Mouse (Mus musculus) heart, adult 9 months (tissue): Measurements from ENCODE around the gene Klhl30.

ENCODE experiments used
- DNase-seq, 2 experiments: peaks; one replicate each; pipeline ENCODE4 v3.0.0; 2022; ENCODE audit warnings: low spot score in 2 of 2

Klhl30 gene

GRCm38 (mm10) chr1:91350841-91351240, at the start of gene Klhl30:
TSS of gene Klhl30 (plus strand) at chr1:91351016.
- peak; percentile 29 to 50 for DNase-seq

GRCm38 (mm10) chr1:91301206-91301920, 49.5 kb upstream of the Klhl30 start:
- peak; percentile 12 to 36 for DNase-seq

DNA sequence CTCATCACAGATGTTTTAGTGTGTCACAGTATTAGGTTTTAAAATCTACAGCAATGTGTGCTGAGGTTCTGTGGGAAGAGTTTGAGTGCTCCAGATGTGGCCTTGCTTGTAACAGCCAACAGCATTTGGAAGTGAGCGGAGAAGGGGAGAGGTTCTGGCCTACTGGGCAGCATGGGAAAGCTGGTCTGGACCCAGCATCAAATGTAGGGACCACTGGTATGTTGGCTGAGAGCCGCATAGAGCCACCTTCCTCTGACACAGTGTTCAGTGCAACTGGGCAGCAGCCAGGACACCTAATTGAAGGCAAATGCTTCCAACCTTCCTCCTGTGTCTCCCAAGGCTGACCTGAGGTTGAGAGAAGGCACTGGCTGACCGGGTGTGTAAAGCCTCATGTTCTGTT, 48.8 kb upstream of the Klhl30 start:
- no peak for DNase-seq

DNA sequence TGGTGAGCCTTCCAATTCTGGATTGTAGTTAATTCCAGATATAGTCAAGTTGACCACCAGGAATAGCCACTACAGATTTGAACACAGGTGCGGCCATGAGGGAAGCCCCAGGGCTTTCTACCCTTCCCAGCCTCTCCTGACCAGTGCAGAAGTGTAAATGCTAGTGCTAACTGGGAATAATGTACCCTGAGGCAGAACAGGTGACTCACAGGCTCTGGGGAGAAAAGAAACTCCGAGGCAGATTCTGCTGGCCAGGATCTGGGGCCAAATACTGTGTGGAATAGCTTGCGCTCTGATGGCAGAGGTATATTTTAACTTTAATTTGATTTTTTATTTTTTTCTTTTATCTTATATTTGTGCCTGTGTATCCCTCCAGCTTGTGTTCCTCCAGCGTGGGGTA, 46.2 kb upstream of the Klhl30 start:
- no peak for DNase-seq

DNA sequence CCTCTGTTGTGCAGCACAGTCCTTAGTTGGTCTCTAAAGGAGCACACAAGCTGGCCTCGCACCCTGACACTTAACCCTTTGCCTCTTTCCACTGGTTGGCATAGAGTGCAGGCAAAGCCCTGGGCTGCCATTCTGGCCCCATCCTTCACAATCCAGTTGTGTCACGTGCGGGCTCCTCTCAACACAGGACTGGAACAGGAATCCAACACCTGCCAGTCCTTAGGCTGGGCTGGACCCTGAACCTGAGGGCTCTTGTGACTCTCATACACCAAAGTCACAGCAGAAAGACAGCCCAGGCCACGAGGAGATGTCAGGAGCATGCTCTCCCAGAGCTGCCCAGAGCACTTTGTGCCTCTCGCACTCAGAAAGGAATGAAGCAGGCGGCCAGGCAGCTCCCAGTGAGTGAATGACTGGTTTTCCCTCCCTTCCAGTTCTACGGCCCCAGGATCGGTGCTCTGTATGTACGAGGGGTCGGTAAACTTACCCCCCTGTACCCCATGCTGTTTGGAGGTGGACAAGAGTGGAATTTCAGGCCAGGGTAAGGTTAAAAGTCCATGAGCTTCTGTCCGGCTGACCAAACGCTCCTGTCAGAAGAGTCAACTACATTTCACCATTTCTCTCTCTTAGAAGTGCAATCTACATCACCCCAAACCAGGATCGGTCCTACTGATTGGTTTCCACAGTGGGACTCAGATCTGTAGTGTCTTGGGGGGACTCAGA, 41.3 kb upstream of the Klhl30 start:
- no peak for DNase-seq

DNA sequence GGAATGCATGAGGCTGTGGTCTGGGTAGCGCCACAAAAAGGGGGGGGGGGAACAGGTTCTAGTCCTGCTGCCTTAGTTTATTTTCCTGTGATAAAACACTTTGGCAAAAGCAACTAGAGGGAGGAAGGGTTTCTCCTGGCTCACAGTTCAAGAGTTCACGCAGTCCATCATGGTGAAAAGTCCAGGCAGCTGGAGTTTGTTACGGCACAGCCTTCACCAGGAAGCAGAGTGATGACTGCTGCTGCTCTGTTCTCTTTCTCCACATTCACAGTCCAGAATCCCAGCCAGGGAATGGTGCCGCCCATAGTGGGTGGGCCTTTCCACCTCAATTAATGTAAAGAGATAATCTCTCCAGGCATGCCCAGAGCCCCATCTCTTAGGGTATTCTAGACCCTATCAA, 38.5 kb upstream of the Klhl30 start:
- no peak for DNase-seq

- peak; percentile 12 to 20 for DNase-seq
Observed at GRCm38 (mm10) chr1:91313251-91313650, 37.6 kb upstream of the Klhl30 start.

DNA sequence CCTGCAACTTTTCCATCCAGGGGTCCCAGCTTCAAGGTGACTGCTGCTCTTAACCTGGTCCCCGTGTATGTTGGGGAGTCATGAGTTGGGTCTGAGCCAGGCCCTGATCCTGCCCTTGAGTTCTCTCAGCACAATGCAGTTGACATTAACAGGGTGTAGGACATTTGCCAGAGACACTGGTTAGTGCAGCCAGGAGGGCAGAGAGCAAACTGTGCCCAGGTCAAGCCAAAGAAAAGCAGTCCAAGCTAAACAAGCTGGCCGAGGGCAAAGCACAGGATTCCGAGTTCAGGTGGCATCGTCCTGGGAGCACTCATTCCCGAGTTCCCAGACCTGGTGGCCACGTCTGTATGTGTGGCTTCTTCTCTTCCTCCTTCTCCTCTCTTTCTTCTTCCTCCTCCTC, 33.2 kb upstream of the Klhl30 start:
- DNase-seq: no peak

GRCm38 (mm10) chr1:91321760-91322438, 28.9 kb upstream of the Klhl30 start, which contains the start of gene Espnl:
TSS of gene Espnl (plus strand) at chr1:91322075.
- peak in 1 of 2 experiments; percentile 8 for DNase-seq

DNA sequence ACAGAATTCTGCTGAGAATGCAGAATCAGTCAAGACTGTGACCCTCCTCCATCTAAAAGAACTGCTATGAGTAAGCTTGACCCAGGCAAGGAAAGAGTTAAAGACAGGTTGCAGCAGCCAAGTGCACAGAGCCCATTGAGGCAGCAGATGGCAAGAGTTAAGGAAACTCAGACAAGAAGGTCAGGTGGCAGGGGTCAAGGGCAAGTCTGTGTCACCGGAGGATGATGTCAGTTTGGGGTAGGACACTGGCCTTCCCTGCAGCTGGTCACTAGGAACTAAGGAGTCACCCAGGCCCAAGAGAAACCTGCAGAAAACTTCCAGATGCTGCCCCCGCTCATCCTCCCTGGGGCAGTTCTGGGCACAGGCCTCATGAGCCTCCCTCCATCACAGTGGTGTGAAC, 26.2 kb upstream of the Klhl30 start:
- DNase-seq: no peak

- DNase-seq: no peak
Observed at GRCm38 (mm10) chr1:91325488-91326042, 25.3 kb upstream of the Klhl30 start.

DNA sequence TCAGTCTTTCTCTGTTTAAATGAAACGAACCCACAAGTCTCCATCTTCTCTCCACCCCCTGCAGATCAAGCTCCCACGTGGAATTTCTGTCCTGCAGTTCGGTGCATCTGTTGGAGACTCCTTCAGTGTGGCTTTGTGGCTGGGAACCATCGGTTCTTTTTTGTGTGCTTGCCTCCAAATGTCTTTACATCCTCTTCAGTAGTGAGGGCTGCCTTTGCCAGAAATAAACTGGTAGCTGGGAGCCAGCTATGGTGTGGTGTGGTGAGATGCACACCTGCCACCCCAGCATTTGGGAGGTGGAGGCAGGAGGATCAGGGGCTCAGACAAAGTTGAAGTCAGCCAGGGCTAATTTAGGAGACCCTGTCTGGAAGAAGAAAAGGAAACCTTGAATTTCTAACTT, 18.7 kb upstream of the Klhl30 start:
- DNase-seq: no peak

- no peak for DNase-seq
Observed at GRCm38 (mm10) chr1:91333582-91333981, 17.2 kb upstream of the Klhl30 start.

GRCm38 (mm10) chr1:91337355-91337754, 13.5 kb upstream of the Klhl30 start:
- no peak for DNase-seq

GRCm38 (mm10) chr1:91344001-91344400, 6.8 kb upstream of the Klhl30 start:
- no peak for DNase-seq

DNA sequence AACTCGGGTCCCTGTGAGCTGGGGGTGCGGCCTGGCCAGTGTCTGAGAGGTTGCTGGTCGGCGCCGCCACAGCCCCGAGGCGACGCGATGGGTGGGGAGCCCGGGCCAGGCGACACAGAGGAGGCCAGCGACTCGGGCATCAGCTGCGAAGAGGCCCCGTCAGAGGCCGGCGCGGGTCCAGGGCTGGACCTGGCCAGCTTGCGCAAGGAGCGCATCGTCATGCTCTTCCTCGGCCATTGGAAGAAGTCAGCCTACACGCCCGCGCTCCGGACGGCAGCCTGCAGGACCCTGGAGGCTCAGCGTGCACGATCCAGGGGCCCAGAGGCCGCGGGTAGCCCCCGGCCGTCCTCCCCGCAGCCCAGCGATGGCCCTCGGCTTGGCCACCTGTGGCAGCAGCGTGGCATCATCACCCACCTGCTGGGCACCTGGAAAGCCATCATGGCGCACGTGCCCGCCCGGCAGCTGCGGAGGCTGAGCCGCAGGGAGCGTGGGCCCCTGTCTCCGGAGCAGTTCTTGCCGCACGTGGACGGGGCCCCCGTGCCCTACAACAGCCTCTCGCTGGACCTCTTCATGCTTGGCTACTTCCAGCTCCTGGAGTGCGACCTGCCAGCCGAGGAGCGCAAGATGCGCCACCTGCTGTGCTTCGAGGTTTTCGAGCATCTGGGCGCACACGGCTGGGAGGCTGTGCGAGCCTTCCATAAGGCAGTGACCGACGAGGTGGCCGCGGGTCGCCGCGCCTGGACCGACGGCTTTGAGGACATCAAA, 5.7 kb upstream of the Klhl30 start:
- DNase-seq: no peak

- DNase-seq: peak; percentile 25 to 44
Observed at GRCm38 (mm10) chr1:91346892-91347291, 3.9 kb upstream of the Klhl30 start.

DNA sequence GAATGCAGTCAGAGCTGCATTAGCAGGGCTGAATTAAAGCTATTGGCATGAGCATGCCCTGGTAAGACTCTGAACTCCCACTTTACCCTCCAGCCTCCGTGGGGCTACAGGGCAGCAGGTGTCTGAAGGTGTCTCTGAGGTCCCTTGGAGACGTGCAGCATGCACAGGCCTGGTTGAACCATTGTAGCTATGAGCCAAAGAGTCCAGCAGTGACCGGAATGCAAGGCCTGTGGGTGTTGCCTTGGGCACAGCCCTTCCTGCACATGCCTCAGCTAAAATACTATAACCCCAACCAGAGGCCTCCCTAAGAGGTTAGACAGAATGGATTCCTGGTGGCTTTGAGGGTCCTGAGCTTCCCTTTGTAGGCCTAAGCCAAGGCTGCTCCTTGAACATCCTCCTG, 433 bp downstream of the Klhl30 start:
- no peak for DNase-seq

DNA sequence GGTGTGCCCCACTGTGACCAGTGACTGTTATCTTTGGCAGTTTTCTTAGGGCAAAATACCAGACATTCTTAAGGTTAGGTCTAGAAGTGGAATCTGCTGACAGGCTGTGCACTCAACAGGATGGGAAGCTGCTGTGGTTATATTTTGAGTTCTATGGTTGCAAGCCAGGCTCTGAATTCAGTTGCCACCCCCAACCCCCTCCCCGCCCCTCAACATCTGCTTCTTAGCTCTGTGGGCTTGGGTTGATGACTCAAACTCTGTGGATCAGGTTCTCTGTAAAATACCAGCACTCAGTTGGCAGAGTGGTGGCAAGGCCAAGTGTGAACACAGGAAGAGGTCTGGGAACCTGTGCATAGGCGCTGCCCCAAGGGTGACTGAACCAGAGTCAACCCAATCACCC, 1.5 kb downstream of the Klhl30 start:
- DNase-seq: no peak

DNA sequence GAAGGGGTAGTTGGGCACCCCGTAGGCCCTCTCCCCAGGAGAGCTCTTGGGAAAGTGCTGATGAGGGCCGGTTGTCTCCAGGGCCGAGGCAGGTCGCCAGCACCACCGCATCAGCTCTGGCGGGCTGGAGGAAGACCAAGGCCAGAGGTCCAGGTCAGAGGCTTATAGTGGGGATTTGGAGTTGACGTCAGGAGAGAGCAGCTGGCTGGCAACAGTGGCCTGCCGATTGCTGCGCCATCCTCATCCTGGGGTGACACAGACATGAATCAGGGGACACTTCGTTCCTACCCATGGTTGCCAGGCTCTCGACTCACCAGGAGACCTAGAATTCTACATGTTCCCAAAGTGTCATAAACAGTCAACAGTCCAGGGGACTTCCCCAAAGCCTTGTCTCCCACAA, 5.3 kb downstream of the Klhl30 start:
- no peak for DNase-seq

DNA sequence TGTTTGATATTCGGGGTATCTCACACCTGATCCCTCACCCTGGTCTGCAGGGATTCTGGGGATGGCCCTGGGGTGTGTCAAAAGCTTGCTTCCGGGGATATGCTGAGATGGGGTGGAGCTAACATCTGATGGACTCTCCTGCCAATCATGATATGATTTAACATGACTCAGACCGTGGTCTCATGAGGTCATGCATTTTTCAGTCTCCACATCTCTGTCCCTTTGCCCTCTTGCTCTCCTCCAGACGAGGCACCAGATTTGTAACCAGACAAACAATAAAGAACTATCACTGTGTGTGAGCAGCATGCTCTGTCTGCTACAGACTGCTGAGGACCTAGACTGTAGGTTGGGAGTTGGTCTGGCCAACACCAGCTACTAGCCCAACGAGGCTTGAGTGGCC, 11.3 kb downstream of the Klhl30 start:
- no peak for DNase-seq
